Mouse (Mus musculus) heart, embryonic 16.5 days (tissue): ENCODE measurements around the gene Zfp451. TPM values are rescaled to one million over a fixed set of nuclear protein-coding genes. Genes with fewer than 3 reads are reported as not detected.
A peak's percentile ranks its signal among the peaks of the same experiment; 100 is the strongest.
"Not testable (repeated sequence)": the region's sequence is repeated elsewhere in the genome, so short reads cannot be mapped to it uniquely, and the experiment has no call there.

Source experiments
- ATAC-seq: fragments of 200-750 bp; cut with Nextera tagmentation; replicated peaks from 2 replicates; pipeline ENCODE4 v1.8.0; 2017; ENCODE audit warnings: moderate number of reproducible peaks; ENCODE audit not compliant: insufficient read depth, low FRiP score; ENCODE audit errors: extremely low read depth
- H3K27ac ChIP-seq: fragments of 300-500 bp; sonication (generic); 2 replicates; pipeline ENCODE4 v1.5.1; 2014; ENCODE audit warnings: mild to moderate bottlenecking, low read length, control low read depth, moderate library complexity
- H3K27me3 ChIP-seq: fragments of 300-500 bp; sonication (generic); 2 replicates; pipeline ENCODE4 v1.6.1; 2014; ENCODE audit warnings: low read length, mixed read lengths; ENCODE audit not compliant: control insufficient read depth, insufficient read depth
- H3K36me3 ChIP-seq: fragments of 300-500 bp; sonication (generic); 2 replicates; pipeline ENCODE4 v1.6.1; 2014; ENCODE audit not compliant: control insufficient read depth, insufficient read depth
- H3K4me1 ChIP-seq: fragments of 300-500 bp; sonication (generic); 2 replicates; pipeline ENCODE4 v1.6.1; 2014; ENCODE audit warnings: low read length, mixed read lengths; ENCODE audit not compliant: control insufficient read depth, insufficient read depth
- H3K4me2 ChIP-seq: fragments of 300-500 bp; sonication (generic); 2 replicates; pipeline ENCODE4 v1.6.1; 2014; ENCODE audit warnings: low read depth, mild to moderate bottlenecking, control low read depth, low read length
- H3K4me3 ChIP-seq: fragments of 300-500 bp; sonication (generic); 2 replicates; pipeline ENCODE4 v1.5.1; 2014; ENCODE audit warnings: mild to moderate bottlenecking, control low read depth, low read length
- H3K9ac ChIP-seq: fragments of 300-500 bp; sonication (generic); 2 replicates; pipeline ENCODE4 v1.6.1; 2014; ENCODE audit warnings: low read length, control low read depth
- H3K9me3 ChIP-seq: fragments of 300-500 bp; sonication (generic); replicated peaks from 2 replicates; pipeline ENCODE4 v1.6.1; 2016; ENCODE audit warnings: low read length; ENCODE audit not compliant: control insufficient read depth
- WGBS: fragments of 180-500 bp; shearing (Covaris S2); extraction: QIAGEN DNeasy Blood & Tissue Kit; methylation state at CpG from one replicate; pipeline ENCODE4 v1.1.7; 2014; 5-methylcytosine and 5-hydroxymethylcytosine counted together
- polyA plus RNA-seq: library from polyadenylated mRNA; unstranded; fragments of >200 nt; fragmentation: Nextera tagmentation; extraction: Ambion mirVana; gene quantifications from 2 replicates; pipeline ENCODE4 v1.2.1, GENCODE M21; 2015

Gene Zfp451
- polyA plus RNA-seq, result 14.1 and 14.4 TPM in 2 replicates

DNA sequence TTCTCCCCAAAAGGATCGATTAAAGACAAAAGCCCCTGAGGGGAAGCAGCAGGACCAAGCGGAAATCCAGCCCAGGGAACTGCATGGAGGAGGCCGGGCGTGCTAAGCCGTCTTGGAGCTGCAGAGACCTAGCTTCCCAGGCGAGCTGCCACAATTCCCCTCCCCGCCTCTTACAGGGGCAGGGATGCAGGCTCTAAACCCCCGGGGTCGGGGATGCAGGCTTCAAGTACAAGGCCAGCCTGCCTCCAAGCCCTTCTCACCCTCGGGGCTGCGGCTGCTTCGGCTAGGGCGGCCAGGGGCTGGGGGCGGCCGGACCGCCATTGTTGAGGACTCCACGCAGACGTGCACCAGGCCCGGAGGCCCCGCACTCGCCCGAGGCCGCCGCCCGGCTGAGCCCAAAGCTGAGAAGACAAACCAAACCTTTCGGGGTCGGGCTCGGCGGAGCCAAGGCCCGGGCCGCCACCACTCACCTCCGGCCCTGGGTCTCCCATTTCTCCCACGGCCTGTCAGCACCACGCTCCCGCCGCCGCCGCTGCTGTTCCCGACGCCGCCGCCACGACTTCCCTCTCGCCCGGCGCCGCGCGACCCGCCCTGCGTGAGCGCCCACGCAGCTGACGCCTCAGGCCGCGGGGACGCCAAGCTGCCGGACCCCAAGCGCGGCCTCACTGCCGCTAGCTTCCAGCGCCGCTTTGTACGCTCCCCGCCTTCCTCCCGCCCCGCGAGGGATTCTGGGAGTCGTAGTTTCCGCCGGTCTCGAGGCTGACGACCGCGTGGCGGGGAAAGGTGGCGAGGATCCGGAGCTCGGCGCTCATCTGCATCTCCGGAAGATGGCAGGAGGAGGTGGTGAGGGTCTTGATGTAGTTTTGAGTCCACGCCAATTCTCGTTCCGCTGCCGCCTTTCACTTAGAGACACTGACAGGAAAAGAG, at the start of gene Zfp451:
Zfp451 (minus strand) TSS at position 728 of the 927 bp plus-strand sequence.
- Histone ChIP-seq H3K27ac (peak within 1 kb of the TSS; percentile 93), H3K36me3 (peaks cover 21% of the 10 kb centered on the region), H3K4me1 (peaks cover 15% of the 10 kb centered on the region), H3K4me3 (peak within 1 kb of the TSS; percentile 96), H3K27me3 (no peaks in the 10 kb centered on the region), H3K4me2 (peak within 1 kb of the TSS; percentile 81), H3K9ac (peak within 1 kb of the TSS; percentile 99), H3K9me3 (no peaks in the 10 kb centered on the region)
- ATAC-seq, result peak; percentile 93
- WGBS, result under 1% methylated on average over 80 of the region's 85 CpGs

DNA sequence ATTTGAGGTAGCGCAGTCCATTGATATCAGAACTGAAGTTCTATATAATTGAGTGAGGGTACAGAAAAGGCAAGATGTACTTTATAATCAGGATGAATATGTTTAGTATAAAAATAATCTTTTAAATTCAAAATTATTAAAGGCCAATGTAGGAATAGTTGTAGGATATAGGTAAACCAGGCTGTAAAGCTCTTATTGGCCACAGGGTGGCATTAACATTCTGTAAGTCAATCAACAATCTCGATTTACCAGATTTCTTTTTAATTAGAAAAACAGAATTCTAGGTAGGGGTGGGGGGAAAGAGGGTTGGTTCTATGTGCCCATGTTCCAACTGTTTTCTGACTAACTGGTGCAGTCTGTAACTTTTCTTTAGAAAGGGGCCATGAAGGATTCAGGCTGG, 32.4 kb upstream of the Zfp451 start:
- Histone ChIP-seq H3K4me3 (no peak overlapping the region), H3K27me3 (no peaks in the 10 kb centered on the region), H3K4me1 (no peaks in the 10 kb centered on the region), H3K4me2 (no peak overlapping the region), H3K9ac (no peak overlapping the region), H3K27ac (no peak overlapping the region), H3K36me3 (no peaks in the 10 kb centered on the region), H3K9me3 (no peaks in the 10 kb centered on the region; the same call in 1 of the 2 replicates)
- no peak for ATAC-seq
- WGBS, result 86% methylated on average over 2 of the region's 2 CpGs

DNA sequence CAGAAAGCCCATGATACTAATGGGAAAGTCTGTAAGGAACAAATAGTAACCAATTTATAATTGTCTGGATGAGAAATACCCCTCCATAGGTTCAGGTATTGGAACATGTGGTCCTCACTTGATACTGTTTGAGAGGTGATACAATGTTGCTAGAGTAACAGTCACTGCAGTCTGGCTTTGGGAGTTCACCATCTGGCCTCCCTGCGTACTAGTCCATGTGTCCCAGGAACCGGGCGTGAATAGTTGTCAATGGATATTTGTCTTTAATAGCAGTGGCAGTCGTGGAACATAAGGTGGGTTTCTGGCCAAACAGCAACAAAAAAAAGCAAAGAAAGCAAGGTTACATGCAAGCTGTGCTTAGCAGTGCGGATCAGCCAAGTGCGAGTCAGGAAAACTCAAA, 29.4 kb upstream of the Zfp451 start:
- Histone ChIP-seq H3K4me1 (no peaks in the 10 kb centered on the region), H3K9ac (no peak overlapping the region), H3K4me2 (no peak overlapping the region), H3K27ac (no peak overlapping the region), H3K9me3 (no peaks in the 10 kb centered on the region; the same call in 1 of the 2 replicates), H3K4me3 (no peak overlapping the region), H3K27me3 (no peaks in the 10 kb centered on the region), H3K36me3 (no peaks in the 10 kb centered on the region)
- WGBS, result 84% methylated on average over 6 of the region's 6 CpGs
- no peak for ATAC-seq

DNA sequence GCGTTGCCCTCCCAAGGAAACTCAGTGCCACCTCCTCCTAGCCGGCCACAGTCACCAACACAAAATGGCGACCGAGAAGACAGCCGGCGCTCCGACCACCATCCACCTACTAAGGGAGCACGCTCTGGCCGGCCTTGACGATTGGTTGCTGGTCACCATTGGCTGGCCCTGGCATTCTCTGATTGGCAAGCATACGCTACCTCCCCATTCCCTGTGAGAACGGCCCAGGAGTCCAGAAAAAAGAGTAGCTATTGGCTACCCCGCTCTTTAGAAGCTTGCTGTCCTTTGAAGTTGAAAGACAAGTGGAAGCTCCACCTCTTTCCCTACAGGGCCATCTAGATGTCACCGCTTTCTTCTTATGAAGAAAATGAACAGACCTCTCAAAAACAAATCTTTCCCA, 24.6 kb upstream of the Zfp451 start:
- H3K4me2 ChIP-seq, H3K27me3 ChIP-seq, H3K4me1 ChIP-seq, ATAC-seq, H3K36me3 ChIP-seq, H3K27ac ChIP-seq, H3K4me3 ChIP-seq, H3K9me3 ChIP-seq, H3K9ac ChIP-seq: not testable (repeated sequence)
- WGBS, result 88% methylated on average over 14 of the region's 14 CpGs

DNA sequence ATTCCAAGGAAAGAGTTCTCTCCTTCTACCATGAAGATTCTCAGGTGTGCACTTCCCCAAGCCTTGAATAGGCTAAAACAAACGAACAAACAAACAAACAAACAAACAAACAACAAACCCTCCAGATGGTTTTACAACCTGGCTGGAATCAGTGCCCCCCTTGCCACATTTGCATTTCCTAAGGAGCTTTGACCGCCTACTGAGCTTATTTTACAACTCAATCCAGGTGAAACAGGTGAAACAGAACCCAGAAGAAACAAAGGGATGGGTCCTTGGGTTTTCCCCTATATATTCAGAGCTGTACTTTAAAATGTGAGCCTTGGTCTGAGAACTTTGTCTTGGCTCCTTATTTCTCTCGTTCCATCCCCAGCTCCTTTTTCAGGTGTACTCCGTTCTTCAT, 16.2 kb upstream of the Zfp451 start:
- H3K27me3 ChIP-seq, result no peaks in the 10 kb centered on the region
- H3K36me3 ChIP-seq, result no peaks in the 10 kb centered on the region
- no peak overlapping the region for H3K4me2 ChIP-seq

DNA sequence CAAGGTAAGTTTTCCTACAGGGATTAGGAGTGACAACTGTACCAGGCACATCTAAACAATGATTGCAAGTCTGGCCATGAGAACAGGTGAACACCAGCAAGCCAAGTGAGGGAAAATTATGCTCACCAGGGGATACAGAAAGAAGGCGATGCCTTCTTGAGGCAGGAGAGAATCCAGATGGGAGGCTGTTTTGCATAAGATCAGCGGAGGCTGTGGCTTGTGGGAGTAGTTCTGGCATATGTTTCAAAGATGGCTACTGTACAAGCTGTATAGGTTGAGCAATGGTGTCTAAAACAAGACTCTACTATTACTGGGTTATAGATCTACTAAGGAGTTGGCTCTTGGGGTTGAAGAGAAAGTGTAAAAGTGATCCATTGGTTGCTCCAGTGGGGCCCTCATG, 3.5 kb upstream of the Zfp451 start:
- no peak overlapping the region for H3K4me3 ChIP-seq
- ATAC-seq, result no peak
- peaks cover 7% of the 10 kb centered on the region for H3K4me1 ChIP-seq
- no peaks in the 10 kb centered on the region for H3K27me3 ChIP-seq
- H3K9me3 ChIP-seq, result no peaks in the 10 kb centered on the region
- WGBS, result 75% methylated on average over 2 of the region's 2 CpGs
- H3K4me2 ChIP-seq, result no peak overlapping the region
- 0 out of 2 replicates have a peak, but pooled peaks cover 1% of the 10 kb centered on the region for H3K36me3 ChIP-seq
- no peak overlapping the region for H3K27ac ChIP-seq
- H3K9ac ChIP-seq, result no peak overlapping the region

More for the DNA sequence above, 16.2 kb upstream of the Zfp451 start:
- Histone ChIP-seq H3K4me3 (no peak overlapping the region), H3K27ac (no peak overlapping the region), H3K9me3 (peaks cover 6% of the 10 kb centered on the region), H3K4me1 (no peaks in the 10 kb centered on the region), H3K9ac (no peak overlapping the region)
- no peak for ATAC-seq
- WGBS, result 65% methylated on average over 4 of the region's 4 CpGs

DNA sequence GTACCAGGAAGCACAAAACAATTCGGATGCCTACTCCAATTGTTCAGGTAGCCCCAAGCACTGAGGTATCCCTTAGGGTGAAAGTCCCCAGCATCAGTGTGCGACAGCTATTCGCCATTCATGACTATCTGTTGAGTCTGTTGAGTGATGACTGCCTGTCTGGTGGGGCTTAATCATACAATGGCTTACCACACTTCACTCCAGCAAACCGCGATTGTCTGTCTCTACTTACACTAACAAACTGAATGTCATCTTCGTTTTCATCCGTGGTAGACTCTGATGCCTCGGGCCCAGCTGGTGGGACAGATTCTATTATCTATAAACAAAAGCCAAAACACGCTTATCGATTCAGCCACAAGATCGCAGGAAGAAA, 914 bp downstream of the Zfp451 start:
- H3K4me2 ChIP-seq, result peak overlapping the region; percentile 81
- ATAC-seq, result no peak

DNA sequence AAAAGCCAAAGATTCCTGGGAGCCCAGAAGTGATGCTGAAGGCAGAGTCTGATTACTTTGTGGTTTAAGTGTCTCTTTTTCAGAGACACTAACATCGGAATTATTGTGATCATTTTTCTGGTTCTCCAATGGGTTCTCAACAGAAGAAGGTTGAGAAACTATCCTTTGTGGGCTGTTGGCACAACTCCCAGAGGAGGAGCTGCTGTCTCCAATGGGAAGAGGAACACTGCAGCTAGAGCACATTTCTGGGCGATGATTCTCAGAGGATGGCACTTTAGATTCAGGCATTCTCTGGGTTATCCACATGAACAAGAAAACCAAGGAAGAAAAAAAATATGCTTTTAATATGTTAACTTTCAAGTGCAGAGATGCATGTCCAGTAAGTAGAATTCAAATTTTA, 11.1 kb downstream of the Zfp451 start:
- Histone ChIP-seq H3K36me3 (peaks cover 46% of the 10 kb centered on the region), H3K4me3 (no peak overlapping the region), H3K9ac (no peak overlapping the region), H3K4me2 (no peak overlapping the region), H3K4me1 (no peaks in the 10 kb centered on the region), H3K27ac (no peak overlapping the region), H3K9me3 (no peaks in the 10 kb centered on the region), H3K27me3 (no peaks in the 10 kb centered on the region)
- 90% methylated on average over 2 of the region's 2 CpGs for WGBS
- no peak for ATAC-seq

More for the DNA sequence above, 914 bp downstream of the Zfp451 start:
- no peaks in the 10 kb centered on the region for H3K27me3 ChIP-seq
- peaks cover 15% of the 10 kb centered on the region for H3K4me1 ChIP-seq
- peak overlapping the region; percentile 99 for H3K9ac ChIP-seq
- peak overlapping the region; percentile 93 for H3K27ac ChIP-seq
- 8% methylated on average over 11 of the region's 11 CpGs for WGBS
- H3K4me3 ChIP-seq, result peak overlapping the region; percentile 96
- peaks cover 26% of the 10 kb centered on the region for H3K36me3 ChIP-seq
- no peaks in the 10 kb centered on the region for H3K9me3 ChIP-seq

DNA sequence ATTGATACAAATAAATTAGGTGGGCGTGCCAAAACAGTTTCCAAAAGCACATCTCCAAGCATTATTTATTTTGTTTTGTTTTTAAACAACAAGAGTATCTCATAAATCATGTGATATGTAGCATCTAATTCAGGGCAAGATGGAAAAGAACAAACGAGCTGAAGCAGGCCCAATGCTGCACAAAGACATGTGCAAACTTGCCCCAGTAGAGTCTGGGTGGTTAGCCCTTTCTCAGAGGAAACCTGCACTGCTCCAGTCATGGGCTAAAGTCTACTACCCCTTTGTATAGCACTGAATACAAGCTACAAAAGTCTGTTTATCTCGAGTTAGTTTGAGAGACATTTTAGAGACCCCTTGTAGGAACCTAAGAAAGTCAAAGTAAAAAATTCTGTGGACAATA, 14.8 kb downstream of the Zfp451 start:
- WGBS, result 84% methylated on average over 3 of the region's 3 CpGs
- H3K27me3 ChIP-seq, result no peaks in the 10 kb centered on the region
- H3K9ac ChIP-seq, result no peak overlapping the region
- no peak overlapping the region for H3K27ac ChIP-seq
- H3K4me2 ChIP-seq, result no peak overlapping the region
- H3K9me3 ChIP-seq, result no peaks in the 10 kb centered on the region
- H3K4me3 ChIP-seq, result no peak overlapping the region
- no peaks in the 10 kb centered on the region for H3K4me1 ChIP-seq
- ATAC-seq, result no peak
- H3K36me3 ChIP-seq, result peaks cover 45% of the 10 kb centered on the region
